Mouse (Mus musculus) heart, adult 2 months (tissue): Measurements from ENCODE around the gene Inhbe.

Experiments
- CTCF ChIP-seq: fragments of 200-600 bp; IDR thresholded peaks from 2 replicates; pipeline ENCODE4 v1.8.1; 2022; ENCODE audit warnings: antibody characterized with exemption, mild to moderate bottlenecking, moderate library complexity
- EP300 ChIP-seq: fragments of 200-500 bp; IDR thresholded peaks from 2 replicates; pipeline ENCODE4 v1.6.1; 2011; ENCODE audit warnings: low read depth, low read length, control low read depth; ENCODE audit not compliant: insufficient read depth
- POLR2A ChIP-seq: fragments of 200-500 bp; IDR thresholded peaks from 2 replicates; pipeline ENCODE4 v1.6.1; 2011; ENCODE audit warnings: mild to moderate bottlenecking, low read depth, low read length, control low read depth; ENCODE audit not compliant: insufficient read depth

GRCm38 (mm10) chr10:127321621-127322020 lies 32.6 kb downstream of the Inhbe start, which contains the start of gene Arhgap9:
- no peak for TF ChIP-seq EP300
- TF ChIP-seq CTCF = no peak
- no peak for TF ChIP-seq POLR2A
